Mouse (Mus musculus) liver, postnatal 0 days (tissue): ENCODE results near the gene Ehd4.

ENCODE experiments used
- CTCF ChIP-seq: sonication (generic); IDR thresholded peaks from 2 replicates; pipeline ENCODE4 v1.5.1; 2016; ENCODE audit warnings: antibody characterized with exemption, low read depth
- EP300 ChIP-seq: IDR thresholded peaks from 2 replicates; pipeline ENCODE4 v1.6.1; 2016; ENCODE audit warnings: antibody characterized with exemption, low read depth, mild to moderate bottlenecking

- TF ChIP-seq EP300, result no peak
- no peak for TF ChIP-seq CTCF
Observed at GRCm38 (mm10) chr2:120097868-120098267, 56.5 kb downstream of the Ehd4 start.
